Mouse (Mus musculus) embryonic facial prominence, embryonic 10.5 days (tissue): Measurements from ENCODE around the gene Zmym2. TPM values are rescaled to one million over a fixed set of nuclear protein-coding genes. Genes with fewer than 3 reads are reported as not detected.
"Not testable (repeated sequence)": the region's sequence is repeated elsewhere in the genome, so short reads cannot be mapped to it uniquely, and the experiment has no call there.

Experiments used
- DNase-seq: peaks from one replicate; pipeline ENCODE4 v3.0.0-alpha.2; 2017; ENCODE audit warnings: low spot score
- H3K27ac ChIP-seq: fragments of 300-500 bp; sonication (generic); replicated peaks from 2 replicates; pipeline ENCODE4 v1.5.1; 2016; ENCODE audit warnings: mild to moderate bottlenecking
- H3K27me3 ChIP-seq: fragments of 300-500 bp; sonication (generic); replicated peaks from 2 replicates; pipeline ENCODE4 v1.6.1; 2016; ENCODE audit warnings: low read depth, mild to moderate bottlenecking; ENCODE audit not compliant: poor library complexity, severe bottlenecking
- H3K36me3 ChIP-seq: fragments of 300-500 bp; sonication (generic); replicated peaks from 2 replicates; pipeline ENCODE4 v1.6.1; 2016; ENCODE audit warnings: mild to moderate bottlenecking, moderate library complexity
- H3K4me1 ChIP-seq: fragments of 300-500 bp; sonication (generic); 2 replicates; pipeline ENCODE4 v1.6.1; 2016
- H3K4me3 ChIP-seq: fragments of 300-500 bp; sonication (generic); 2 replicates; pipeline ENCODE4 v1.5.1; 2016; ENCODE audit warnings: mild to moderate bottlenecking, moderate library complexity
- H3K9me3 ChIP-seq: fragments of 300-500 bp; sonication (generic); 2 replicates; pipeline ENCODE4 v1.6.1; 2016; ENCODE audit warnings: mild to moderate bottlenecking
- WGBS: fragments of 180-500 bp; shearing (Covaris S2); methylation state at CpG from one replicate; pipeline ENCODE4 v1.1.7; 2016; 5-methylcytosine and 5-hydroxymethylcytosine counted together
- polyA plus RNA-seq: library from polyadenylated mRNA; unstranded; fragments of >200 nt; fragmentation: Nextera tagmentation; extraction: Ambion mirVana; gene quantifications from 2 replicates; pipeline ENCODE4 v1.2.1, GENCODE M21; 2016

The Zmym2 gene
- polyA plus RNA-seq, 1 experiment from 2014 or later: 67.5 TPM

DNA sequence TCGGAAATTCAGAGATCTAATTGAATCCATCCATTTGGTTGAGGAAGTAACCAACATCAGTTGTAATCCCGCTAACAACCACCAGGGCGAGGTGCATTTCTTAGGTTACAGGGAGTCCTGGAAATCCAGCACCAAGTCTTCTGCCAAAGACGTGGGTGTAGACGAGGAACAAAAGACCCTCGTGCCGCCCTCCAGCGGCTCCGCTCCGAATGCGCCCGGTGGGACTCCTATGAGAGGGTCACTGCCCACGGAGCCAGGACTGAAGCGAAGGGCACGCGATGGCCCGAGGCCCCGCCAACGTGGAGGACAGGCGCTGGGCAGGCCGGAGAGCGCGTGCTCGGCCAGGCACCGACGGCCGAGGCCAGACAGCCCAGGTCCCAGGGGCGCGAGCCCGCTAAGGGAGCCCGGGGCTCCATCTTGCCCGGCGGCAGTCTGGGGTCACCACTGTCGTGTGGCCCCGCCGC, 1.1 kb upstream of the Zmym2 start:
- Histone ChIP-seq H3K27me3 (no peaks in the 10 kb centered on the region), H3K9me3 (no peaks in the 10 kb centered on the region), H3K4me3 (peak overlapping the region; percentile 67), H3K36me3 (peaks cover 22% of the 10 kb centered on the region), H3K27ac (peak overlapping the region; percentile 95), H3K4me1 (peaks cover 13% of the 10 kb centered on the region)
- peak; percentile 91 for DNase-seq
- under 1% methylated on average over 36 of the region's 36 CpGs for WGBS

- Histone ChIP-seq H3K36me3 (peaks cover 30% of the 10 kb centered on the region), H3K4me1 (peaks cover 13% of the 10 kb centered on the region), H3K27ac (peak overlapping the region; percentile 95), H3K4me3 (peak overlapping the region; percentile 67)
- not testable (repeated sequence) for H3K27me3 ChIP-seq, H3K9me3 ChIP-seq
- 1% methylated on average over 46 of the region's 69 CpGs for WGBS
- DNase-seq: peak; percentile 94
These were observed 363 bp upstream of the Zmym2 start for GRCm38 (mm10) chr14:56885986-56886593.

GRCm38 (mm10) chr14:56887514-56887880, 1.0 kb downstream of the Zmym2 start:
- Histone ChIP-seq H3K4me1 (peaks cover 13% of the 10 kb centered on the region), H3K9me3 (no peaks in the 10 kb centered on the region), H3K27me3 (no peaks in the 10 kb centered on the region), H3K27ac (peak overlapping the region; percentile 99), H3K4me3 (peak overlapping the region; percentile 84), H3K36me3 (peaks cover 44% of the 10 kb centered on the region)
- WGBS: 0% methylated on average over 3 of the region's 3 CpGs
- DNase-seq: no peak

- Histone ChIP-seq H3K27ac (peak overlapping the region; percentile 99), H3K36me3 (peaks cover 48% of the 10 kb centered on the region), H3K4me1 (peaks cover 13% of the 10 kb centered on the region), H3K9me3 (no peaks in the 10 kb centered on the region), H3K4me3 (peak overlapping the region; percentile 84), H3K27me3 (no peaks in the 10 kb centered on the region)
- WGBS: 1% methylated on average over 9 of the region's 9 CpGs
- peak; percentile 86 for DNase-seq
These were observed 1.4 kb downstream of the Zmym2 start for GRCm38 (mm10) chr14:56887887-56888286.

DNA sequence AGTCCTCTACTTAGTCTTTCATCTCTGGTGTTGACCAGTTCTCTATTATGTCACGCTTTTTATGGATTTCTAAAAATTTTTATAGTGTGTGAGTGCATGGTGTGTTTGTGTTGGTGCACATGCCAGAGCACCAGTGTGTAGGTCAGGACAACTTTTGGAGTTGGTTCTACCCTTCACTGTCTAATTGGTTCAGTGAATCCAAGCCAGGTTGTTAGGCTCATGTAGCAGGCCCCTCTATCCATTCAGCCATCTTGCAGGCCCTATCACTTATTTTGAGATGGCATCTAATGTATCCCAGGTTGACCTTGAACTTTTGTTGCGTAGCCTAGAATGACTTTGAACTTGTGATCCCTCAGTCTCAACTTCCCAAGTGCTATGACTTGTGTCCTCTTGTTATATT, 2.0 kb downstream of the Zmym2 start:
- Histone ChIP-seq H3K4me1 (peaks cover 13% of the 10 kb centered on the region), H3K27me3 (no peaks in the 10 kb centered on the region), H3K36me3 (peaks cover 53% of the 10 kb centered on the region), H3K9me3 (no peaks in the 10 kb centered on the region), H3K4me3 (peak overlapping the region; percentile 84), H3K27ac (no peak overlapping the region)
- WGBS: 75% methylated on average over 2 of the region's 2 CpGs
- DNase-seq: no peak

GRCm38 (mm10) chr14:56894417-56894816, 8.0 kb downstream of the Zmym2 start:
- H3K4me1 ChIP-seq: no peaks in the 10 kb centered on the region
- no peaks in the 10 kb centered on the region for H3K9me3 ChIP-seq
- 93% methylated on average over 2 of the region's 2 CpGs for WGBS
- H3K36me3 ChIP-seq: peaks cover 100% of the 10 kb centered on the region
- no peak overlapping the region for H3K27ac ChIP-seq
- no peaks in the 10 kb centered on the region for H3K27me3 ChIP-seq
- no peak overlapping the region for H3K4me3 ChIP-seq
- DNase-seq: no peak

- H3K9me3 ChIP-seq: no peaks in the 10 kb centered on the region
- no peak overlapping the region for H3K27ac ChIP-seq
- peaks cover 84% of the 10 kb centered on the region for H3K36me3 ChIP-seq
- no peaks in the 10 kb centered on the region for H3K4me1 ChIP-seq
- no peak overlapping the region for H3K4me3 ChIP-seq
- 100% methylated on average over 1 of the region's 1 CpGs for WGBS
- no peaks in the 10 kb centered on the region for H3K27me3 ChIP-seq
- no peak for DNase-seq
These were observed 10.1 kb downstream of the Zmym2 start for GRCm38 (mm10) chr14:56896521-56896920.

- no peak for DNase-seq
- 96% methylated on average over 2 of the region's 2 CpGs for WGBS
- H3K27me3 ChIP-seq: no peaks in the 10 kb centered on the region
- H3K4me1 ChIP-seq: no peaks in the 10 kb centered on the region
- H3K27ac ChIP-seq: no peak overlapping the region
- H3K4me3 ChIP-seq: no peak overlapping the region
- H3K9me3 ChIP-seq: no peaks in the 10 kb centered on the region
- H3K36me3 ChIP-seq: peaks cover 84% of the 10 kb centered on the region
These were observed 11.0 kb downstream of the Zmym2 start for GRCm38 (mm10) chr14:56897475-56897874.

- Histone ChIP-seq H3K4me1 (no peaks in the 10 kb centered on the region), H3K27ac (no peak overlapping the region), H3K36me3 (peaks cover 81% of the 10 kb centered on the region), H3K27me3 (no peaks in the 10 kb centered on the region), H3K4me3 (no peak overlapping the region), H3K9me3 (no peaks in the 10 kb centered on the region)
- no peak for DNase-seq
These were observed 13.2 kb downstream of the Zmym2 start for GRCm38 (mm10) chr14:56899656-56900055.

- no peak overlapping the region for H3K4me3 ChIP-seq
- no peaks in the 10 kb centered on the region for H3K9me3 ChIP-seq
- H3K4me1 ChIP-seq: no peaks in the 10 kb centered on the region
- DNase-seq: no peak
- H3K27ac ChIP-seq: no peak overlapping the region
- no peaks in the 10 kb centered on the region for H3K27me3 ChIP-seq
- H3K36me3 ChIP-seq: peaks cover 79% of the 10 kb centered on the region
- WGBS: 95% methylated on average over 6 of the region's 6 CpGs
These were observed 16.6 kb downstream of the Zmym2 start for GRCm38 (mm10) chr14:56903039-56903438.

GRCm38 (mm10) chr14:56905696-56906095, 19.2 kb downstream of the Zmym2 start:
- no peak for DNase-seq
- no peak overlapping the region for H3K27ac ChIP-seq

GRCm38 (mm10) chr14:56918532-56918931, 32.1 kb downstream of the Zmym2 start:
- Histone ChIP-seq H3K36me3 (peaks cover 92% of the 10 kb centered on the region), H3K27ac (no peak overlapping the region), H3K27me3 (no peaks in the 10 kb centered on the region), H3K4me3 (no peak overlapping the region), H3K9me3 (no peaks in the 10 kb centered on the region), H3K4me1 (no peaks in the 10 kb centered on the region)
- WGBS: 83% methylated on average over 3 of the region's 3 CpGs
- DNase-seq: no peak

More at GRCm38 (mm10) chr14:56905696-56906095, 19.2 kb downstream of the Zmym2 start:
- no peak overlapping the region for H3K4me3 ChIP-seq
- no peaks in the 10 kb centered on the region for H3K4me1 ChIP-seq
- no peaks in the 10 kb centered on the region for H3K9me3 ChIP-seq
- no peaks in the 10 kb centered on the region for H3K27me3 ChIP-seq
- 88% methylated on average over 1 of the region's 1 CpGs for WGBS
- peaks cover 80% of the 10 kb centered on the region for H3K36me3 ChIP-seq

DNA sequence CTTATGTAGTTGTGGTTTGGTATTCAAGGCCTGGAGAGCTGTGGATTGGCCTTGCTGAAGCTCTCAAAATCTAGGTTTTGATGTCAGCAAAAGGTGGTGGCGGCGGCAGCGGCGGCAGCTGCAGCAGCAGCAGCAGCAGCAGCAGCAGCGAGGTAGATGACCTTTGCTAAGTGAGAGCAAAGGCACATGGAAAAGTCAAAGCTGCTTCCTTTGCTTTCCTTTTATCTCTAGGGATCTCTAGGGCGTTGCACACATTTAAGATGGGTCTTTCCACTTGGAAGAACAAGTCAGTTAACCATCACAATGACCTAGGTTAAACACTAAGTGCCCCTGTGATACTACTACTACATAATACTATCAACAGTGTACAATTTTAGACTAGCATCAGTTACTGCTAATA, 49.0 kb downstream of the Zmym2 start:
- no peaks in the 10 kb centered on the region for H3K27me3 ChIP-seq
- no peak for DNase-seq
- H3K4me1 ChIP-seq: no peaks in the 10 kb centered on the region
- H3K27ac ChIP-seq: no peak overlapping the region
- no peaks in the 10 kb centered on the region for H3K9me3 ChIP-seq
- no peak overlapping the region for H3K4me3 ChIP-seq
- peaks cover 93% of the 10 kb centered on the region for H3K36me3 ChIP-seq
- 90% methylated on average over 6 of the region's 6 CpGs for WGBS
